Mouse (Mus musculus) layer of hippocampus, adult 9-10 months (tissue): ENCODE measurements at regions not wholly inside any gene's neighbourhood (a gene's known extent, or its start where the extent isn't known, plus 50 kb on each side); places are given as distances from the start of the nearest gene placed in this dataset.

Source experiments
- DNase-seq: peaks from one replicate; pipeline ENCODE4 v3.0.0; 2022; ENCODE audit warnings: low spot score

DNA sequence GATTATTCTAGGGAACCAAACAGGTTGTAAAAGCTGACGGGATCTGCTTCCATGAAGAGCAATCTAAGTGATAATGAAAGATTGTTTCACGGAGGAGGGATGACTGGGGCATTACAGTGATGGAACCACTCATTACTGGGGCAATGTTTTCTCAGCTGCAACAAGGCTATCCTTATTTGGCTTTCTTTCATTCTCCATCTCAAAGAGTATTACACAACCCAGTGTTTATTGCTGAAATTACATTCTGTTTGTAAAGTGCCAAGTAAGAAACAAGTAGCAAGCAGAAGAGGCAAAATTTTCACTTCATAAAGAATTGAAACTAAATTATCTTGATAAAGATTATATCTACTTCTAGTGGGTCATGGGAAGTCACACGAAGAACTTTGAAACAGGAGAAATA lies 1256.4 kb downstream of the Gsdmc2 start:
- no peak for DNase-seq

- no peak for DNase-seq
Measured at GRCm38 (mm10) chr15:62578788-62579187, 1266.2 kb downstream of the Gsdmc2 start.

- DNase-seq = no peak
Measured at GRCm38 (mm10) chr15:62575791-62576190, 1269.2 kb downstream of the Gsdmc2 start.

DNA sequence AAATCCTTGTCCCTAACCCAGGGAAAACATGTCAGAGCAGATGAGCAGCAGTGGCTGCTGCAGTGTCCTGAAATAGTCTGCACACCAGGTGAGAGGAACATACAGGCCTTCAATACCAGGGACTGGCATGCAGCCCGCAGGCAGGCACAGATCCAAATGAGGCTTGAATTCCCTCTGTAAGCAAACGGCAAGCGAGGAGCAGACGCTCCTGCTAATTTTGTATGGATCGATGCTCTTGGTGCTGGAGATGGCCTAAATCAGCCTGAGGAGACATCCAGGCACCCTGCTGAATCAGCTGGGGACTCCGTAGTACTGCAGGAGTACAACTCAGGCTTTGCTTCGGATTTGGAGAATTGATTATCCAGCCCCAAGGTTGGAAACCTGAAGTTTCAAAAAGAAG lies 1273.2 kb downstream of the Gsdmc2 start:
- DNase-seq = no peak

- no peak for DNase-seq
Measured at GRCm38 (mm10) chr15:62568788-62569713, 1275.9 kb downstream of the Gsdmc2 start.

GRCm38 (mm10) chr15:62567431-62567830 lies 1277.5 kb downstream of the Gsdmc2 start:
- no peak for DNase-seq

- no peak for DNase-seq
Measured at GRCm38 (mm10) chr15:62566106-62566511, 1278.9 kb downstream of the Gsdmc2 start.

- no peak for DNase-seq
Measured at GRCm38 (mm10) chr15:62533233-62533632, 1311.7 kb downstream of the Gsdmc2 start.

- DNase-seq = no peak
Measured at GRCm38 (mm10) chr15:62528975-62529374, 1316.0 kb downstream of the Gsdmc2 start.

DNA sequence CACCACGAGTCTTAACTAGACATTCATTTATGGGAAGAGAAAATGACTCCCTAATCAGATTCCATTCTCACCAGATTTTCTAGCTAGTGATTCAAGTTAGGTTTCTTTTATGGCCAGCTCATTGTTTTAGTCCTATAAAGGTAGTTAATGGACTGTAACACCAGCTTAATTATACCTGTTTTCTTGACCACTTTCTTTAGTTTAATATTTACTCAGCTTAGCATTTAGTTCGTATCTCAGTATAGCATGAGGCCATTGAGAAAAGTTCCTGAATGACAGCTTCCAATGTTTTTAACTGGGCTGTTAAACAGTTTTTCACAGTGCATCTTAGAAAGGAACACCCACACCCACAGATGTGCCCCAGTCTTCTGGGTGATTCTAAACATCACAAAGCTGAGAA lies 1320.3 kb downstream of the Gsdmc2 start:
- DNase-seq = no peak

DNA sequence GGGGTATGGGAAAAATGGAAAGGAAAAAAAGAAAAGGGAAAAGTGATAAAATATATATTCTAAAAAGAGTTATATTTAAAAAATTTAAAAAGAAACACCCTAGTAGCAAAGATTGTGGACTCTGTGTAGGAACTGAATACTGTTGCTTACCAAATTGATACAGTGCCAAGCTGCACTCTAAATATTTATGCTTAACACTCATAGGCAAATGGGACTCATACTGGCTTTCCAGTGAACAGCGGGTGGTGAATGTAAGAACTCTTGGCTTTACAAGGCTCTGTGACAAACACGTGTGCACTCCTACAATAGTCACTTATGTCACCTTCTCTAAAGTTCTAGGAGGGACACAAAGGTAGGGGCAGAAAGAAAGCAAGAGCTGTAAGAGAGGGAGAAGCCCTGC lies 1320.8 kb downstream of the Gsdmc2 start:
- DNase-seq = no peak

- DNase-seq = no peak
Measured at GRCm38 (mm10) chr15:62513462-62513861, 1331.5 kb downstream of the Gsdmc2 start.

GRCm38 (mm10) chr15:62511461-62511860 lies 1333.5 kb downstream of the Gsdmc2 start:
- DNase-seq = no peak

DNA sequence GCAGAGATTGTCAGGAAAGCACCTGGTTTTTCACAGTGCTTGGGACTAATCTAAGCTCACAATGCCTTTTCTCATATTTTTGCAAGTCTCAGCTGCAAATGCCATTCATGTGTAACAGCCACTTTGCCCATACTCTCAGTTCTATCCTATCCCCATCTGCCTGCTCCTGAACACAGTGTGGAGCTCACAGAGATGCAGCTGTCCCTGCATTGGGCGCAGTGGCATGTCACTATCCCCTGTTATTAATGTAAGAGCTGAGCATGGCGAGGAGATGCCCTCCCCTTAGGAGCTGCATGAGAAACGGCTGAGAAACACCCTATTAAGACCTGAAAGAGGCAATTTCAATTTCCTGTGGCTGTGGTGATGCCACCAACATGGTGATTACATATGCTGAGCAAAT lies 1341.1 kb downstream of the Gsdmc2 start:
- no peak for DNase-seq

DNA sequence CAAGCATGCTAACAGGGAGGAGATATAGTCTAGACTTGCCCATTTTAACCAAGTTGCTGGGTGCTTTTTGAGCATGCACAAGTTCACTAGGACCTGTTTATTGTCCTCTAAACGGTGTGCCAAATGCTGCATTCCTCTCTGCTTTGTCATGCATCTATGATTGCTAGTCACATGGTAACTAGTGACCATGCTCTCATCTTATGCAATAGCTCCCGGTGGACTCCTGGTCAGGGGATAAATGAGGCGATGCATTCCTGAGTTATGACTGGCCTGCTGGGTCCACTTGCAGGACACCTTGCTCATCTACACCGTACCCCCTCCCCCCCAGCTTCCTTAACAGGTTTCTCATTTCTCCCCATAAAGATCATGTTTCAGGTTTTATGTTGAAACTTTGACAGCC lies 1344.0 kb downstream of the Gsdmc2 start:
- no peak for DNase-seq

DNA sequence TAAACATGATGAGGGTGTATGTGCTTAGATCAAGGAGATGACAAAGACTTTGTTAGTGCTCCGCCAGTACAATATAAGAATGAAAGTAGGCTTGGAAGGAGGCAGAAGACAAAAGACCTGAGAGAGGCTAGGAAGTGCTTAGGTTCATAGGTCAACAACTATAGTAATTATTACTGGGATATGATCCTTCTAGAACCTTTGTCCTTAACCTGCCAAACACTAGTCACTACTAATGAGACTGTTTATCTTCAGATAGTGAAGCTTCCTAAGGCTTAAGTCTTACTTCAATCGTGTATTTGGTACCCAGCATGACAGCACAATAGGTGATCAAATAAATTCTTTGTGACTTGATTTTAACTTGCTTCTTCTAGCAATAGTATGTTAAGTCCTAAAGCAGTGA lies 1344.5 kb downstream of the Gsdmc2 start:
- DNase-seq = no peak

- no peak for DNase-seq
Measured at GRCm38 (mm10) chr15:62496193-62496592, 1348.8 kb downstream of the Gsdmc2 start.

- DNase-seq = no peak
Measured at GRCm38 (mm10) chr15:62492350-62492749, 1352.6 kb downstream of the Gsdmc2 start.

DNA sequence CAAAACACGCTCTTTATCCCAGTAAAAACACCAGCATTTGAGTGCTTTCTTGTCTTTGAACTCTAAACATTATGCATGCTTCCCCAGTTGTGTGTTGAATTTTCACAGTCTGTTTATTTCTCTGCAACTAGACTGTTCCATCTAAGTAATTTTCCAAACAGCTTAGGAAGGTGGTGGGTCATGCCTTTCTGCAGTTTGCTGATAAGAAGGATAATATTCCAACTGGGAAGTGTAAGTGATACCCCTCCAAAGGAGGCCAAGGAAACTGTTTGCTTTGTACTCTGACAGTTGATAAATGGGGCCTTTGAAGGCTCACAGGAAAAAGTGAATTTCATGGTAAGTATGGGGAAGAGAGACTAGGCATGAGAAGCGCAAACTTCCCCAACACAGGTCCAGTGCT lies 1354.4 kb downstream of the Gsdmc2 start:
- DNase-seq = no peak

DNA sequence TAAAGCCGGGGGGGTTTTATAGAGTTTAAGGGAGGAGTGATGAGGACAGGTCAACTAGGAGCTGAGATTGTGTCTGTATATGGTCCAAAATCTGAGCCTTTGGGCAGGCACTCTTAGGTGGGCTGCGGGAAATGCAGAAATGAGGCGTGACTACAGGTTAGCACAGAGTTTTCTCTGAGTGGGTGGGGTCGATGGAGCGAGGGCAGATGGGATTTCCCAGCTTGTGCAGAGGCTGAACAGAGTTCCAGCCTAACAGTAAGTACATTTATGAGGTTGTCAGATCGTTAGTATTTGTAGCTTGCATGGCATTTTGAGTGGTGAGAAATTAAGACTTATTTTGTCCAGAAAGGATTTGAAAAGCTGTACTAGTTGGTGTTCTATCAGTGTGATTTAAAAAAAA lies 1358.4 kb downstream of the Gsdmc2 start:
- DNase-seq = no peak

DNA sequence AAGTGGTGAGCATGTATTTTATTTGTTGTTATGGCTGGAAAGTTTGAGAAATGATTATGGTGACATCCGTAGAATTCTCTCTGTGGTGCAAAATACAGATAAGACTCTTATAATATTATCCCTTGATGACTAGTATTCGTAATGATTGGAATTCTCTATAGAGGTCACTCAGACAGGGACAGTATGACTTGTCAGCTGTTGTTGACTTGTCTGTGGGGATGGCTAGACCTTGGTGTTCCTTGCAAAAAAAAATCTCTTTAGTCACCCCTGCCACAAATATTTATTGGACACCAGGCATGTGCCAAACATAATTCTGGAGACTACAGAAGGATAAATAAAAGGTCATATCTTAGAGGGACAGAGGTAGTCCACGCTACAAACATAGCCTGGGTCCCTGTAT lies 1360.6 kb downstream of the Gsdmc2 start:
- no peak for DNase-seq

GRCm38 (mm10) chr15:62483534-62483933 lies 1361.4 kb downstream of the Gsdmc2 start:
- no peak for DNase-seq

DNA sequence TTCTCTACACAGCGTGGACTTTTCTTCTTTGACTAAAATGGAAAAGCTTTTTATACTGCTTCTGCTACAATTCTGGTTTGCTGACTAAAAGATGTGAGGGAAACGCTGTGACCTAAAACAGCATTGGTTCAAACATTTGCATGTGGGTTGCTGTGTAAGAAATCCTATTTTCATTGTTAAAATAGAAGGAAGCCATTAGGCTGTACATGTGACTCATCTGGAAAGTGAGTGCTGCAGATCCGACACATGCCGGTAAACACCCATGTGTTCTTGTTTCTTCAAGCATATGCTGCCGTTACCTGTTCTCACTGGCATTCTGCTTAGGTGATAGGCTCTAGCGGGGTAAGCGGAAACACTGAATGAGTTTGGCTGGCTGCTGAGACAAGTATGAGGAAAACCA lies 1362.6 kb downstream of the Gsdmc2 start:
- DNase-seq = no peak

DNA sequence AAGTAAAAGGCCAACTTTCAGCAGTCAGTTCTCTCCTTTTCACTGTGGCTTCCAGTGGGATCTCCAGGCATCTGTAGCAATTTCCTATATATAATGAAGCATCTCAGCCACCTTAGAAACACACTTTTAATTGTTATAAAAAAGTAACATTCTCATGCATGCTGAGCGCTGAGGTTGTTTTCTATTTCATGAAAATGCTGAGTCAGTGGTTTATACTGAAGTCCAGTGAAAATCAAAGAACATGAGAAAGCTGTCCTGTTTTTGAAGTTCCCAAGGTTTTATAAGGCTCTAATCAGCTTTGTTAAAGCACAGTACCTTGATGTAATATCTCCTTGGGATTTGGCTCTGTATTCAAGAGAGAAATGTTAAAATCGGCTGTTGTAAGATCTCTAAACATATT lies 1367.2 kb downstream of the Gsdmc2 start:
- DNase-seq = no peak
